In the genomic region with DNA sequence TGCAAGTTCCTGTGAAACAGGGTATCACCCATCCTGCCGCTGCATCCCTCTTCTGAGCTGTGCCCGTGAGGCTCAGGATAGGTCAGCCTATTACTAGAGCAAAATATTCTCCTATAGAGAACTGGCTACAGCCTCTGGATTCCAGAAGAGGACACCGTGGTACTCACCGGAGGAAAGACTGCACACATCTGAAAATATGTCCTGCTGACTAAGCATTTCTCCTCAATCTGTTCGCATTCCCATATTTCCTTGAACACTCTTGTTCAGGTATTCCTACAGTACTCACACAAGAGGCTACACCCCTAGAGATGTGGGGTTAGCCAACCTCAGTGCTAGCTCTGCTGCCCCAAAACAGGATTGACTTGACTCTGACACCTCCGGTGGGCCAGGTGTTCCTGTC, we compare ENCODE assay signal across 20 mouse cellular contexts. TPM values are rescaled to one million over a fixed set of nuclear protein-coding genes. Genes with fewer than 3 reads are reported as not detected.
"Had no signal": no experiment of that assay in that cellular context is flagged by ENCODE, and none has a peak within 500 bp of the region (broad histone marks: within the 10 kb centered on the region; RNA-seq: fewer than 3 reads in every experiment).

No protein-coding gene starts in this region.

- H3K4me3 ChIP-seq: layer of hippocampus, adult 2 months; left cerebral cortex, adult 2 months; liver, embryonic 15.5 days; megakaryocyte, embryonic 14.5 days; myocyte; neural tube, embryonic 15.5 days had no signal

- H3K9ac ChIP-seq: liver, embryonic 15.5 days; neural tube, embryonic 15.5 days had no signal

- H3K4me2 ChIP-seq: liver, embryonic 11.5 days; liver, embryonic 15.5 days; midbrain, embryonic 11.5 days; neural tube, embryonic 15.5 days had no signal

- H3K9me3 ChIP-seq: liver, embryonic 15.5 days; megakaryocyte, embryonic 14.5 days; neural tube, embryonic 15.5 days had no signal

- H3K27me3 ChIP-seq: liver, embryonic 15.5 days; megakaryocyte, embryonic 14.5 days; neural tube, embryonic 15.5 days had no signal

- H3K27ac ChIP-seq: kidney, postnatal 0 days; layer of hippocampus, adult 2 months; left cerebral cortex, adult 2 months; liver, embryonic 15.5 days; macrophage; neural tube, embryonic 15.5 days had no signal

- DNase-seq: kidney, adult 18-20 months; kidney, postnatal 36 days; lung, adult 2 months; lung, postnatal 14 days; right cerebral cortex, adult 18-20 months; right cerebral cortex, postnatal 25 days; thymus, postnatal 36 days had no signal

RNA-seq across cellular contexts. Expression of a gene that starts 17.4 kb away (rescaled TPM):
- total RNA-seq: layer of hippocampus, adult 2 months; layer of hippocampus, postnatal 14 days; left cerebral cortex, adult 2 months; left cerebral cortex, postnatal 14 days had no signal
- polyA plus RNA-seq: liver, embryonic 11.5 days; macrophage; midbrain, embryonic 11.5 days; neural tube, embryonic 11.5 days had no signal
